Mouse (Mus musculus): ENCODE measurements at regions not wholly inside any gene's neighbourhood (a gene's known extent, or its start where the extent isn't known, plus 50 kb on each side); places are given as distances from the start of the nearest gene placed in this dataset.

- no peak for TF ChIP-seq POLR2A (IDR thresholded peaks at IDR 0.05; ENCODE audit: borderline replicate concordance, insufficient read depth, low read length)
- TF ChIP-seq CTCF (IDR thresholded peaks at IDR 0.05; ENCODE audit: borderline replicate concordance, insufficient read depth, low read depth, low read length): no peak
These were observed 422.7 kb upstream of the Gje1 start for GRCm38 (mm10) chr10:15140703-15141102.

Data from cerebellum, adult 2 months (tissue).